Mouse (Mus musculus): ENCODE measurements at regions not wholly inside any gene's neighbourhood (a gene's known extent, or its start where the extent isn't known, plus 50 kb on each side); places are given as distances from the start of the nearest gene placed in this dataset.

DNA sequence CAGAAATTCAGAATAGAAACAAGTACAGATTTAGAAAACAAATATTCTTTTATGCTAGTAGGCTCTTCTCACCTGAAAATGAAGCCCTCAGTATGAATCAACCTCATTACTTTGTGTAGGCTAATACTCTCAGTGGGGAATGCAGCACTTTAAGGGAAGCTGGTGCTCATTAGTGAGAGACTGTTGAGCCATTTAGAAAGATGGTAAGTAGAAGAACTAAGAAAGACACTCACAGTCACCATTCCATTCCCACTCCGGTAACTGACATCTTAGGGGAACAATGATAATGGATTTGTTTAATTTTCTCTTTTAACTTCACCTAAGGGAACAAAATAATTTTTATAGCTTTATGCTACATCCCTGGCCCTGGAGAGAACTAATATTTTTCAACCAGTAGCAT lies 648.0 kb upstream of the Nova1 start:
- no peak for DNase-seq (ENCODE audit: low spot score)

GRCm38 (mm10) chr12:47465924-47466323 lies 647.2 kb upstream of the Nova1 start:
- no peak for DNase-seq (ENCODE audit: low spot score)

DNA sequence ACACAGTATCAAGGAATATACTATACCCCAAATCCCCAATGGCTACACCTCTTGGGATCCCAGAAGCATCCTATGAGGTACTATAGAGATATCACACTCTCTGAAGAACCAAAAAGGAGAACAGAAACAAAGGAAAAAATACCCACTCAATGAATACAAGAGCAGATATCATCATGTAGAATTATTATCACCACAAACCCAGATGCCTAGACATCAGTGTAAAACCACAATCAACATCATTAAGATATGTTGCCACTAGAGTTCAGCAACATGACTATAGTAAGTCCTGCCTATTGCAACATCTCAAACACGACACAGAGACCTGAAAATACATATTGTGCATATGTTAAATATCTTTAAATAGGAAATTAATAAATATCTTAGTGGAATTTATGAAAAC lies 612.9 kb upstream of the Nova1 start:
- DNase-seq (ENCODE audit: low spot score), result no peak

DNA sequence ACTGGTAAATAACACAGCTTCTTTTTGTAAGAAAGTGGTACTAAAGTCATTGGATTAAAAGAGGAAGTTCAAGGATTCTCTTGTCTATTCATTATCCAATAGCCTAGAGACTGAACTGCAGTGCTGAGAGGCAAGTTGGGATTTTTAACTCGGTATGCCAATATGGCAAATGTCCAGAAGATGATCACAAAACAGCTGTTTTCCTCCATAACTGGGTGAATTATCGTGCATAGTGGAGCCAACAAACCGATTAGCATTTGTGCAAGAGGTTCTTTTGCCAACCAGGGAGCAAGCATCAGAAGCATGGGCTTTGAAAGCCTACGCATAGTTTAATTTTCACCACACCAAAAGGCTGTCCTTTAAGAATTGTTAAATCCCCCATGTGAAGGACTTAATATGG lies 593.5 kb upstream of the Nova1 start:
- no peak for DNase-seq (ENCODE audit: low spot score)

- DNase-seq (ENCODE audit: low spot score), result no peak
Observed at GRCm38 (mm10) chr12:47406563-47406962, 587.8 kb upstream of the Nova1 start.

- DNase-seq (ENCODE audit: low spot score), result no peak
Observed at GRCm38 (mm10) chr12:47406131-47406530, 587.4 kb upstream of the Nova1 start.

DNA sequence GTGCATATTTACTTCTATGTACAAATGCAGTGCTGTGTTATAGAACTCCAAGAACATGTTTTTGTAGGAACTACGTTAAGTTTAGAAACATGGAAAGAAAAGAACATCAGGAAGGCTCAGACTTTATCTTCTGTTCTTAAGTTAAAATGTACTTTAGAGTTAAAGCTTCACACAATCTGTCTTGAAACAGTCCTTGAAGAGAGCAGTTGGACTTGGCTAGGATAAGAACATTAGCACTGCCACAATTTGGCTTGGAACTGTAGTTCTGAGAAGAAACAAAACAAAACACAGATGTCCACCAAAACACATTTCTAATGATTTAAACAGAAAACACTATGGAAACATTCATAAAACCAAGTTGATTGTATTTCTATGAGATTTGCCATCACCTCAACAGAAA lies 564.5 kb upstream of the Nova1 start:
- DNase-seq (ENCODE audit: low spot score), result no peak

- no peak for DNase-seq (ENCODE audit: low spot score)
Observed at GRCm38 (mm10) chr12:47353269-47353668, 534.5 kb upstream of the Nova1 start.

- DNase-seq (ENCODE audit: low spot score), result no peak
Observed at GRCm38 (mm10) chr12:47351229-47351628, 532.5 kb upstream of the Nova1 start.

DNA sequence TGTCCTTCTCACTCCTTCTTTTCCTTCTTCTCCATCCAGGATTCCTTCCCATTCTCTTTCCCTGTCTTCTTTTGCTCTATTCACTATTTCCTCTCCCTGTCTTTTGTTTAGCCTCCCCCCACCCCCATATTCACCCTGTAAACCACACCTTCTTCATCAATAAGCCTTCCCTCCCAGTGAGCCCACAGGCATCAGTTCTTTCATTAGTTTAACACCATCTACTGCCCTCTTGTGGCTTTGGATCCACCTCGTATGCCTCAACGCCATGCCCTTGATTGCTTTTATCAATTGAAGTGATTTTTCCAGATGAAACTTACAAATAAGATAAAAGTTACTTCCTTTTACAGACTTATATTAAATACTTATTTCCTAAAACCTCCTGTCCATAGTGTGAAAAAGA lies 494.7 kb upstream of the Nova1 start:
- DNase-seq (ENCODE audit: low spot score), result peak; percentile 2

- no peak for DNase-seq (ENCODE audit: low spot score)
Observed at GRCm38 (mm10) chr12:47275904-47276303, 457.2 kb upstream of the Nova1 start.

GRCm38 (mm10) chr12:47272309-47272708 lies 453.6 kb upstream of the Nova1 start:
- DNase-seq (ENCODE audit: low spot score), result no peak

- DNase-seq (ENCODE audit: low spot score), result no peak
Observed at GRCm38 (mm10) chr12:47264118-47264517, 445.4 kb upstream of the Nova1 start.

GRCm38 (mm10) chr12:47263408-47263807 lies 444.7 kb upstream of the Nova1 start:
- no peak for DNase-seq (ENCODE audit: low spot score)

- no peak for DNase-seq (ENCODE audit: low spot score)
Observed at GRCm38 (mm10) chr12:47252306-47252705, 433.6 kb upstream of the Nova1 start.

- no peak for DNase-seq (ENCODE audit: low spot score)
Observed at GRCm38 (mm10) chr12:47243623-47244514, 425.1 kb upstream of the Nova1 start.

- DNase-seq (ENCODE audit: low spot score), result no peak
Observed at GRCm38 (mm10) chr12:47220016-47220415, 401.3 kb upstream of the Nova1 start.

DNA sequence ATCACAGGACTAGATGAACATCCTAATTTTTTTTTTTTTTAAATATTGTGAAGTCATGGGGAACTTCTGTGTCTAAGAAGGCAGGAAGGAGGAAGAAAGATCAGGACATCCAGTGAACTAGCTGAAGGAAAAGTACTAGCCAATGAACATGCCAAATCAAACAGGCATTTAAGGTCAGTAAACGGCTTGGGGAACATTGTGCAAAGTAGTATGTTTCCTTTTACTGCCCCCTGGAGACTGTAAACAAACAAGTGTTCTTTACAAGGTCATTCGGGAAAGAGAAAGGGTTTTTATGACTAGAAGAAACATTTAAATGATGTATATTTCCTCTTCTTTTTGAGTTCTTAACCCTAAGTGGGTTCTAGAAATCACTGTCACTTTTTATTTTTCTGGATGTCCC lies 400.6 kb upstream of the Nova1 start:
- DNase-seq (ENCODE audit: low spot score), result peak; percentile 73

DNA sequence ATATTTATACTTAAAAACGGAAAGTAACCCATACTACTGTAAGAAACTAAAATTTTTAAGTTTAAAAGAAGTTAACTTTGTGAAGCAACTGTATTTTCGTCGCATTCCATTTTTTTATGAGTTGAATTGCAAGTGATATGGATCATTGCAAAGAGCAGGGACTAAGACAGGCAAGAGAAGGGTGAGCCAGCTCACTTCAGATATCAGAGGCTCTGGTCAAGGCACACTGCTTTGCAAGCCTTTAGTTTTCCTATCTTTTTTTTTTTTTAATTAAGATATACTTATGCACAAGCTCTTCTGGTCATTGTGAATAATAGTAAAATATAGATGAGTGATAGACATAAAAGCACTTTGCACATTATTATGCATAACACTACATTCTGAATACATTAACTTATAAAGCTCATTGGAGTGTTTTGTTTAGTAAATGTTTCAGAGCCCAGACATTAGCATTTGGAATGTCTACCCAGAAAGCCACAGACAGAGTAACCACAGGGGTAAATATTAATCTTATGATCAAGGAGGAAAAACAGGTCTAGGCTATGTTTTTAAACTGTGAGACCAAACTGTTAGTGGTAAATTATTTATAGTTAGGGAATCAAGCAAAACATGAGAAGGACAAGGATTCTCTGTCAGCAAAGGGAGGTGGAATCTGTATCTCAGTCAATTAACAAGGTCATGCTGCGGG lies 392.8 kb upstream of the Nova1 start:
- no peak for DNase-seq (ENCODE audit: low spot score)

- DNase-seq (ENCODE audit: low spot score), result no peak
Observed at GRCm38 (mm10) chr12:47202936-47203335, 384.2 kb upstream of the Nova1 start.

DNA sequence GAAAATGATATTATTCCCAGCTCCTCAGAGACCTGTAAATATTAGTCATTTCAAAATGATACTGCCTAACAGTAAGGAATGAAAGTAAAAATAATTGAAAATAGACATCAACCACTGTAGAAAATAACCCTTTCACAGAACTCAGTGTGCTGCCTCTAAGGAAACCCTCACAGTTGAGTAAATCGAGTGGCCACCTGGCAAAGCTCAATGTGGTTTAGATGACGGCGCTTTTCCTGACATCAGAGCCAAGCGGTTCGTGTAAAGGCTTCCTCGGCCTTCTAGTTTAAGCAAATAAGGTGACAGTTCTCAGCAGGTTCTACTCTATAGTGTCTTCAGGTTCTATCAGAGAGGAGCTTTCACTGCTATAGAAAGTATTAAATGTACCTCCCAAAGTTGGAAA lies 379.9 kb upstream of the Nova1 start:
- no peak for DNase-seq (ENCODE audit: low spot score)

DNA sequence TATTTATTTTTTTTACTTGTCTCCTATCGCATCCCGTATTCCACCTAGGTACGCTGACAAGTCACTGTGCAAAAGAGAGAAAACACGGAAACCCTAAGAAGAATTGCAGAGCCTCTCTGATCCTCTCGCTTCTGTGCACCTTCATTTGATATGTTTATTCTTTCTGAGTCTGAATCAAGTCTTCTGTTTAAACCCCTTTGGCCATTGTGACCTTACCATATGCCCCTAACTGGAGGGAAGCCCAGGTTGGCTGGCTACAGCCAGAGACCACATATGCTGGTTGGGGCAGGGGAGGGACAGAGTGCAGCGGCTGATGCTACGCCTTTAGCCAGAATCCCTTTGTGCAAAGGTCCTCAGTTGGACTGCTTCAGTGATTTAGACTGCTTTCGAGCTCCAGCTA lies 346.0 kb upstream of the Nova1 start:
- DNase-seq (ENCODE audit: low spot score), result no peak

DNA sequence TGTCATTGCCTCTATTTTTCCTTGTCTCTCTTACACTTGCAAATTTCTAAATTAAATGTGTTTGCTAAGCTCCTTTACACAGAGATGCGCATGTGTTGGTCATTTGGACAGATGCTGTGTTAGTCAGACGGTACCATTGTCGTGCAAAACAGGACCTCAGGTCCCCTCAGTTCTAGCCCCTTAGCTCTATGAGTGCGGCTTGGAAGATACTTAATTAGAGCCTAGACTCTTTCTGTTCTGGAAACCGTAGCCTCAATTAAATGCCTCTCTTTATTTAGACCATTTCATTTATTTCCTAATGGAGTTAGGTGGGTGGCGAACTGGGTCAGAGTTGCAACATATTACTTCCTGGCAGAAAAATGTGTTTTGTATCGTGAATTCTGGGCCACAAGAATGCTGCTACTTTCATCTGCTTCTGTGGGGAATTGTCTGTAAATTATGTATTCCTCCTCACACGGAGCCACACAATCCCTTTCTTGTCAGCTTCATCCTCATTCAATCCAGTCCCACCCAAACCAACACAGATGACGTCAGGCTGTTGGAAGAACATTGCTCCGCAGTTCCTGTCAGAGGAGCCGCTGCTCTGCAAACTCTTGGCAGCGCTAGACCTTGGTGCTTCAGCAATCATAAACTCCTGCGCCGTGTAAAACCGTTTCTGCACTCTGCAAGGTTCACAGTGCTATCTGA lies 345.4 kb upstream of the Nova1 start:
- peak; percentile 54 for DNase-seq (ENCODE audit: low spot score)

Measured in heart, adult 8-10 months (tissue).